Mouse (Mus musculus): ENCODE results near the gene Fbxo46. TPM values are rescaled to one million over a fixed set of nuclear protein-coding genes. Genes with fewer than 3 reads are reported as not detected.

The Fbxo46 gene
- polyA plus RNA-seq, 1 experiment from 2014 or later: 16.4 TPM

GRCm38 (mm10) chr7:19078732-19079131 lies 40.9 kb upstream of the Fbxo46 start:
- peaks cover 39% of the 10 kb centered on the region for H3K36me3 ChIP-seq (ENCODE audit: control insufficient read depth, insufficient read depth, low read length)
- no peak for ATAC-seq
- WGBS: 91% methylated on average over 3 of the region's 3 CpGs

DNA sequence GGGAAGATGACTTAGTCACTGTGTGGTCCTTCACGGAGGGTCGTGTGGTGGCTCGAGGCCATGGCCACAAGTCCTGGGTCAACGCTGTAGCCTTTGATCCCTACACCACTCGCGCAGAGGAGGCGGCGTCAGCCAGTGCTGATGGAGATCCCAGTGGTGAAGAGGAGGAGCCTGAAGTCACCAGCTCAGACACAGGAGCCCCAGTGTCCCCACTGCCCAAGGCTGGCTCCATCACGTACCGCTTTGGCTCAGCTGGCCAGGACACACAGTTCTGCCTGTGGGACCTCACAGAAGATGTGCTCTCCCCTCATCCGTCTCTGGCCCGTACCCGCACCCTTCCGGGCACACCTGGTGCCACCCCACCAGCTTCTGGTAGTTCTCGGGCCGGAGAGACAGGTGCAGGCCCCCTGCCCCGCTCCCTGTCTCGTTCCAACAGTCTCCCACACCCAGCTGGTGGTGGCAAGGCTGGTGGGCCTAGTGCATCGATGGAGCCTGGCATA lies 39.2 kb upstream of the Fbxo46 start:
- no peak overlapping the region for H3K27ac ChIP-seq (ENCODE audit: low read depth, low read length)
- no peak overlapping the region for H3K4me2 ChIP-seq (ENCODE audit: low read length)
- no peak overlapping the region for H3K4me3 ChIP-seq (ENCODE audit: low read length)
- ATAC-seq: no peak
- H3K27me3 ChIP-seq (replicated peaks; ENCODE audit: control insufficient read depth, insufficient read depth, low read length): no peaks in the 10 kb centered on the region
- WGBS: 89% methylated on average over 19 of the region's 19 CpGs
- no peak overlapping the region for H3K9ac ChIP-seq (ENCODE audit: low read depth, low read length)
- peaks cover 19% of the 10 kb centered on the region for H3K4me1 ChIP-seq (ENCODE audit: control insufficient read depth, insufficient read depth, low read depth, low read length)
- no peaks in the 10 kb centered on the region for H3K9me3 ChIP-seq (ENCODE audit: control insufficient read depth, low read length)
- H3K36me3 ChIP-seq (ENCODE audit: control insufficient read depth, insufficient read depth, low read length): peaks cover 39% of the 10 kb centered on the region

More at GRCm38 (mm10) chr7:19078732-19079131, 40.9 kb upstream of the Fbxo46 start:
- Histone ChIP-seq H3K4me1 (ENCODE audit: control insufficient read depth, insufficient read depth, low read depth, low read length) (peaks cover 22% of the 10 kb centered on the region), H3K27me3 (replicated peaks; ENCODE audit: control insufficient read depth, insufficient read depth, low read length) (no peaks in the 10 kb centered on the region), H3K9ac (ENCODE audit: low read depth, low read length) (no peak overlapping the region), H3K4me3 (ENCODE audit: low read length) (no peak overlapping the region), H3K27ac (ENCODE audit: low read depth, low read length) (no peak overlapping the region), H3K9me3 (ENCODE audit: control insufficient read depth, low read length) (no peaks in the 10 kb centered on the region), H3K4me2 (ENCODE audit: low read length) (no peak overlapping the region)

DNA sequence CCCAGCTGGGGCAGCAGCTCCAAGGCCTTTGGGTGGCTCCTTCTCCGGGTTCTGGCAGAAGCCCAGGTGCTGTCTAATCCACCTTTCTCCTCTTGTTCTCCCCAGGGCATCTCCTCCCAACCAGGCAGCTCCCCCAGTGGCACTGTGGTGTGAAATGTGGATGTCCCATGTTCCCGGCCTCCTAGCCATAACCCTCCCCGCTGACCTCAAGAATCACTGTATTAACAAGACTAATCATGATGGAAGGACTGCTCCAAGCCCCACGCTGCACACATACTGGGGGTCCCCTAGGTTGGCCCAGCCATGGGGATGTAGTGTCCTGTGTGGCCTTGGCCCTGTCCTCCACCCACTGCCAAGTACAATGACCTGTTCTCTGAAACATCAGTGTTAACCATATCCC lies 37.5 kb upstream of the Fbxo46 start:
- Histone ChIP-seq H3K4me3 (ENCODE audit: low read length) (no peak overlapping the region), H3K27me3 (replicated peaks; ENCODE audit: control insufficient read depth, insufficient read depth, low read length) (no peaks in the 10 kb centered on the region), H3K36me3 (ENCODE audit: control insufficient read depth, insufficient read depth, low read length) (peaks cover 42% of the 10 kb centered on the region), H3K4me1 (ENCODE audit: control insufficient read depth, insufficient read depth, low read depth, low read length) (peaks cover 13% of the 10 kb centered on the region), H3K27ac (ENCODE audit: low read depth, low read length) (no peak overlapping the region), H3K4me2 (ENCODE audit: low read length) (no peak overlapping the region), H3K9ac (ENCODE audit: low read depth, low read length) (no peak overlapping the region), H3K9me3 (ENCODE audit: control insufficient read depth, low read length) (no peaks in the 10 kb centered on the region)
- no peak for ATAC-seq
- WGBS: 90% methylated on average over 4 of the region's 4 CpGs

DNA sequence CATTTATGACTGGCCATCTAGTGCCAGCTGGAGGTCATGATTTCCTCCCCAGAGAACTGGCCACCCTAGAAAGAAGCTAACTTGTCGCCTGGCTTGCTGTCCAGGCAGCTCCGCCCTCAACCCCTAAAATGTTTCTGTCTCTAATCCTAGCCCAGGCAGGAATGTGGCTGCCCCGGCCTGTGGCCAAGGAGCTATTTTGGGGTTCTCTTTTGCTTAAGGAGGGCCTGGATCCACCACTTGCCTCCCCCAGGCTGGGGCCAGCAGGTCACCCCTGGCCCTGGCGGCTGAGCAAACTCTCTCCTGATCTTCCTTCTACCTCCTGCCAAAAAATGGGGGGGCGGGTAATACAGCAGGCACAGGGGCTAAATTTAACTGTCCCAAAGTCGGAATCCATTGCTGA lies 36.6 kb upstream of the Fbxo46 start:
- Histone ChIP-seq H3K4me1 (ENCODE audit: control insufficient read depth, insufficient read depth, low read depth, low read length) (peaks cover 6% of the 10 kb centered on the region; the same call in 1 of the 2 replicates), H3K9ac (ENCODE audit: low read depth, low read length) (no peak overlapping the region), H3K36me3 (ENCODE audit: control insufficient read depth, insufficient read depth, low read length) (peaks cover 49% of the 10 kb centered on the region), H3K27me3 (replicated peaks; ENCODE audit: control insufficient read depth, insufficient read depth, low read length) (no peaks in the 10 kb centered on the region), H3K9me3 (ENCODE audit: control insufficient read depth, low read length) (no peaks in the 10 kb centered on the region), H3K4me2 (ENCODE audit: low read length) (no peak overlapping the region), H3K4me3 (ENCODE audit: low read length) (no peak overlapping the region), H3K27ac (ENCODE audit: low read depth, low read length) (no peak overlapping the region)
- 67% methylated on average over 6 of the region's 6 CpGs for WGBS
- no peak for ATAC-seq

DNA sequence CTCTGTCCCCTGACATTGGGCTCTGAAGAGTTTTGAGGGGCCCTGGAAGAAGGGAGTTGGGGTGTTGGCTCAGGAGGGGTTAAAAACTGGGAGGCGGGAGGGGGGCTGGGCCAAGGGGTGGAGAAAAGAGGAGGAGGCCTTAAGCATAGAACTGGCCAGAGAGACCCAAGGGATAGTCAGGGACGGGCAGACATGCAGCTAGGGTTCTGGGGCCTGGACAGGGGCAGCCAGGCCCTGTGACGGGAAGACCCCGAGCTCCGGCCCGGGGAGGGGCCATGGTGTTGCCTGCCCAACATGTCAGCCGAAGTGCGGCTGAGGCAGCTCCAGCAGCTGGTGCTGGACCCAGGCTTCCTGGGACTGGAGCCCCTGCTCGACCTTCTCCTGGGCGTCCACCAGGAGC lies 36.0 kb upstream of the Fbxo46 start, which contains the start of gene Dmpk:
Gene Dmpk, plus strand, starts transcription at position 149 of the 400 bp plus-strand sequence.
- H3K36me3 ChIP-seq (ENCODE audit: control insufficient read depth, insufficient read depth, low read length): peaks cover 50% of the 10 kb centered on the region
- H3K9me3 ChIP-seq (ENCODE audit: control insufficient read depth, low read length): no peaks in the 10 kb centered on the region
- ATAC-seq: peak; percentile 31; the same call in 1 of the 2 replicates
- peak within 1 kb of the TSS; percentile 18; the same call in 1 of the 2 replicates for H3K4me2 ChIP-seq (ENCODE audit: low read length)
- peak within 1 kb of the TSS; percentile 13; the same call in 1 of the 2 replicates for H3K4me3 ChIP-seq (ENCODE audit: low read length)
- no peaks in the 10 kb centered on the region for H3K27me3 ChIP-seq (replicated peaks; ENCODE audit: control insufficient read depth, insufficient read depth, low read length)
- H3K4me1 ChIP-seq (ENCODE audit: control insufficient read depth, insufficient read depth, low read depth, low read length): peaks cover 6% of the 10 kb centered on the region; the same call in 1 of the 2 replicates
- H3K27ac ChIP-seq (ENCODE audit: low read depth, low read length): no peak within 1 kb of the TSS
- H3K9ac ChIP-seq (ENCODE audit: low read depth, low read length): no peak within 1 kb of the TSS; the same call in 1 of the 2 replicates
- WGBS: 60% methylated on average over 10 of the region's 10 CpGs

GRCm38 (mm10) chr7:19084277-19084771 lies 35.3 kb upstream of the Fbxo46 start:
- Histone ChIP-seq H3K27me3 (replicated peaks; ENCODE audit: control insufficient read depth, insufficient read depth, low read length) (no peaks in the 10 kb centered on the region; the same call in 1 of the 2 replicates), H3K4me1 (ENCODE audit: control insufficient read depth, insufficient read depth, low read depth, low read length) (peaks cover 6% of the 10 kb centered on the region; the same call in 1 of the 2 replicates), H3K4me3 (ENCODE audit: low read length) (no peak overlapping the region; the same call in 1 of the 2 replicates), H3K27ac (ENCODE audit: low read depth, low read length) (no peak overlapping the region), H3K9me3 (ENCODE audit: control insufficient read depth, low read length) (no peaks in the 10 kb centered on the region), H3K9ac (ENCODE audit: low read depth, low read length) (no peak overlapping the region), H3K4me2 (ENCODE audit: low read length) (peak overlapping the region; percentile 18; the same call in 1 of the 2 replicates), H3K36me3 (ENCODE audit: control insufficient read depth, insufficient read depth, low read length) (peaks cover 54% of the 10 kb centered on the region)
- 74% methylated on average over 6 of the region's 6 CpGs for WGBS
- no peak for ATAC-seq

- no peaks in the 10 kb centered on the region for H3K9me3 ChIP-seq (ENCODE audit: control insufficient read depth, low read length)
- ATAC-seq: no peak
- no peak overlapping the region for H3K27ac ChIP-seq (ENCODE audit: low read depth, low read length)
- H3K27me3 ChIP-seq (replicated peaks; ENCODE audit: control insufficient read depth, insufficient read depth, low read length): no peaks in the 10 kb centered on the region; the same call in 1 of the 2 replicates
- H3K36me3 ChIP-seq (ENCODE audit: control insufficient read depth, insufficient read depth, low read length): peaks cover 51% of the 10 kb centered on the region
- no peak overlapping the region for H3K9ac ChIP-seq (ENCODE audit: low read depth, low read length)
- H3K4me1 ChIP-seq (ENCODE audit: control insufficient read depth, insufficient read depth, low read depth, low read length): peaks cover 6% of the 10 kb centered on the region; the same call in 1 of the 2 replicates
- H3K4me2 ChIP-seq (ENCODE audit: low read length): no peak overlapping the region
- 29% methylated on average over 8 of the region's 9 CpGs for WGBS
- H3K4me3 ChIP-seq (ENCODE audit: low read length): no peak overlapping the region
Measured at GRCm38 (mm10) chr7:19084921-19085473, 34.7 kb upstream of the Fbxo46 start.

DNA sequence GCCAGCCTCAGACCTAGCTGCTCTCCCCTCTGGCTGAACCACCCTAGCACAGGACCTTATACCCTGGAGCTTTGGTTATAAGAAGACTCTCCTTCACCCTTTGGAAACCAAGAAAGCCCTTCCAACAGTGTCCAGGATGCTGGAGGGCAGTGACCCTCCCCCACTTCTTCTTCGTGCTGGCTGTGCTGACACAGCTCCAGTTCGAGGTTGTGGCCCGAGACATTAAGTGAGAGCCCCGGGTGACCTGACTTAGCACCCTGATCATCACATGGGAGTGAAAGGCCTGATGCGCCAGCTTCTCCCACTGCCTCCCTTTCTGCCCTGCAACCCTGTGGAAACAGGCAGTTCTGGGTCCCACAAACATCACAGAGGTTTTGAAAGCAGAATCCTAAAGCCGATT lies 34.2 kb upstream of the Fbxo46 start:
- no peak overlapping the region for H3K27ac ChIP-seq (ENCODE audit: low read depth, low read length)
- peaks cover 47% of the 10 kb centered on the region for H3K36me3 ChIP-seq (ENCODE audit: control insufficient read depth, insufficient read depth, low read length)
- H3K4me1 ChIP-seq (ENCODE audit: control insufficient read depth, insufficient read depth, low read depth, low read length): peaks cover 6% of the 10 kb centered on the region; the same call in 1 of the 2 replicates
- no peak for ATAC-seq
- no peaks in the 10 kb centered on the region for H3K9me3 ChIP-seq (ENCODE audit: control insufficient read depth, low read length)
- H3K27me3 ChIP-seq (replicated peaks; ENCODE audit: control insufficient read depth, insufficient read depth, low read length): no peaks in the 10 kb centered on the region; the same call in 1 of the 2 replicates
- no peak overlapping the region for H3K9ac ChIP-seq (ENCODE audit: low read depth, low read length)
- no peak overlapping the region for H3K4me3 ChIP-seq (ENCODE audit: low read length)
- no peak overlapping the region for H3K4me2 ChIP-seq (ENCODE audit: low read length)
- 15% methylated on average over 6 of the region's 6 CpGs for WGBS

- Histone ChIP-seq H3K27me3 (replicated peaks; ENCODE audit: control insufficient read depth, insufficient read depth, low read length) (peaks cover 5% of the 10 kb centered on the region; the same call in 1 of the 2 replicates), H3K4me2 (ENCODE audit: low read length) (no peak overlapping the region), H3K9ac (ENCODE audit: low read depth, low read length) (no peak overlapping the region), H3K9me3 (ENCODE audit: control insufficient read depth, low read length) (no peaks in the 10 kb centered on the region), H3K27ac (ENCODE audit: low read depth, low read length) (no peak overlapping the region), H3K4me3 (ENCODE audit: low read length) (no peak overlapping the region), H3K36me3 (ENCODE audit: control insufficient read depth, insufficient read depth, low read length) (peaks cover 42% of the 10 kb centered on the region), H3K4me1 (ENCODE audit: control insufficient read depth, insufficient read depth, low read depth, low read length) (peaks cover 6% of the 10 kb centered on the region; the same call in 1 of the 2 replicates)
- 17% methylated on average over 14 of the region's 14 CpGs for WGBS
- ATAC-seq: no peak
Measured at GRCm38 (mm10) chr7:19086042-19086441, 33.6 kb upstream of the Fbxo46 start.

Data from hindbrain, embryonic 16.5 days (tissue).